Mouse (Mus musculus) left cerebral cortex, adult 8-10 months (tissue): ENCODE measurements around the gene Ugt1a6b. TPM values are rescaled to one million over a fixed set of nuclear protein-coding genes. Genes with fewer than 3 reads are reported as not detected.
"Not testable (repeated sequence)": the region's sequence is repeated elsewhere in the genome, so short reads cannot be mapped to it uniquely, and the experiment has no call there.

ENCODE experiments used
- DNase-seq, 2 experiments: peaks; one replicate each; pipeline ENCODE4 v3.0.0; 2022; ENCODE audit warnings: low spot score in 2 of 2
- total RNA-seq, 4 experiments: library from RNA; stranded (reverse); gene quantifications; 2 replicates each; pipeline ENCODE4 v1.2.4; 2022

The Ugt1a6b gene
- total RNA-seq, 4 experiments from 2014 or later = 0.28 to 0.32 TPM; not detected in 2

DNA sequence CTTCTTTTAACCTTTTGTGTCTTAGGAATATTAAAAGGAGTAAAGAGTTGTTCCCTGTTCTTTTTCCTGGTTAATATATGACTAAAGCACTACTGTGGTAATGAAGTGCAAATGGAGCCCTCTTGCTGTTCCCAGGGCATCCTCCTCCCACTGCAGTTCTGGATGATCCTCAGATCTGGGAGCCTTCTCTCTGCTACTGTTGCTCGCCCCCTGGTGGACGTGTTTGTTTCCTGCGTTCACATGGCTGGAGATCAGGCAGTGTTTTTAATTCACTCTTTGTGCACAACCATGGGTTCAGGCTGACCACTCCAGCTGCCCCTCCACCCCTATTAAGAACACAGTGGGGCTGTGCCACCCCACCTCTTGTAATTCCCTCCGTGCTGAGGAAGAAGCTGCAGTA is 17.5 kb downstream of the Ugt1a6b start:
- not testable (repeated sequence) for DNase-seq

DNA sequence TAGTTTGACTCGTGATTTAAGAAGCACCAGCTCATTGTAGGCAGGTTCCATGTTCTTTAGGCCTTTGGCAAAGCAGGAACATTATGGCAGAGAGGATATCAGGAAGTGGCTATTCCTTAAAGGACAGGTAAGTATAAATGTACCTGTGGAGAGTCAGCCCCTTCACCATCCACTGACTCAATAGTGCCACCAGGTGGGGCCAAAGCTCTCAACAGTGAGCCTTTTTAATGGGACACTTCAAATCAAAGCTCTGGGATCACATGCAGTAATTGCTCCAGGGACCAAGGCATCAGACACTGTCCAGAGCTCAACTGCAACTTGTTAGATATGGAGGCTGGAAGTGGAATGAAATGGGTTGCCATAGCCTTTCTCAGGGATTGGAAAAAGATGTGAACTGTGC is 18.5 kb downstream of the Ugt1a6b start:
- not testable (repeated sequence) for DNase-seq

DNA sequence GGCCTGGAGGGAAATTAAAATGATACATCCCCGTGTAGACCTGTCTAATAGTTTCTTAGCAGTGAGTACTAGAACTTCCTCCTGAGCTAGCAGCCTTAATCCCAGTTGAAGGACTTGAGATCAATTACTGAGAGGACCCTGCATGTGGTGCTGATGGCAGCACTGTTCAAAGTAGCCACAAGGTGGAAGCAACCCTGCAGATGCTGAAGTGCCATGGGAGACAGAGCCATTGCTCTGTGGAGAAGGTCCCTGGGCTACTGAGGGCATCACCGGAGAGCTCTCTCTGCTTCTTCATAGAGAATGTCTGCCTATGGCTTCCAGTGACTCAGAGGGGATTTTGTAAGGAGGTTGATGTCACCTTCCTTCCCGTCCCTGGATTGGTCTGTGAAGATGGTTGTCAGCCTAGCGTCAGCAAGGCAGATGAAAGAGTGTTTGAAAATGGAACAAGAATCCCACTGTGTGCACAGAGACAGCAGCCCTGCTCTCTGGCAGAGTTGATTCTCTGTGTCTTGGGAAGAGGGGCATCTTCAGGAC is 22.8 kb downstream of the Ugt1a6b start:
- not testable (repeated sequence) for DNase-seq

DNA sequence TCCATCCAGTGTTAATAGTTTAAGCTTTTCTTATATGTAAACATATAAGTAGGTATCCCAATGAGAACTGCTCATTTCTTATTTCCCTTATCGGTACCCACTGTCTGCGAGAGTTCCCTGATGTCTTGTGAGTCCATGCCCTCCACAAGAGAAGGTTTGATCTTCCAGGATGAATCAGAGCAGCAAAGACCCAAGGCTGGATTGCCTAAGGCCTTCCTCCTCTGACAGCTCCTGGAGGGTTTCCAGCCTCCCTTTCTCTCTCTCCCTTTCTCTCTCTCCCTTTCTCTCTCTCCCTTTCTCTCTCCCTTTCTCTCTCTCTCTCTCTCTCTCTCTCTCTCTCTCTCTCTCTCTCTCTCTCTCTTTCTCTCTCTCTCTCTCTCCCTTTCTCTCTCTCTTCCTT is 26.0 kb downstream of the Ugt1a6b start:
- not testable (repeated sequence) for DNase-seq

DNA sequence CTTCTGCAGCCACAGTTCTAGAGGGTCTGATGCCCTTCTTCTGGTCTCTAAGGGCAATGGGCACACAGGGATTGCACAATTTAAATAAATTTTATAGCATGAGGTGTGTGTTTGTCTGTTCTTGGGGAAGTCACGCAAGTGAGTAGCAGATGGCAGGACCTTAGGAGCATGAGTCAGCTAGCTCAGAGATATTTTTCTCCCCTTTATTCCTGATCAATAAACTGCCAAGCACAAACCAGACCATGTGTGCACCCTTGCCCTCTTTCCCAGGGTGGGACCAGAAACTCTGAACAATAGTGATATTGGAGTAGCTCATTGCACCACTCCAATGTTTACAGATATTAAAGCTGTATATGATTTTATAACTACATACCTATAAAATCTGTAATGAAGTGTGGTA is 27.2 kb downstream of the Ugt1a6b start:
- not testable (repeated sequence) for DNase-seq

DNA sequence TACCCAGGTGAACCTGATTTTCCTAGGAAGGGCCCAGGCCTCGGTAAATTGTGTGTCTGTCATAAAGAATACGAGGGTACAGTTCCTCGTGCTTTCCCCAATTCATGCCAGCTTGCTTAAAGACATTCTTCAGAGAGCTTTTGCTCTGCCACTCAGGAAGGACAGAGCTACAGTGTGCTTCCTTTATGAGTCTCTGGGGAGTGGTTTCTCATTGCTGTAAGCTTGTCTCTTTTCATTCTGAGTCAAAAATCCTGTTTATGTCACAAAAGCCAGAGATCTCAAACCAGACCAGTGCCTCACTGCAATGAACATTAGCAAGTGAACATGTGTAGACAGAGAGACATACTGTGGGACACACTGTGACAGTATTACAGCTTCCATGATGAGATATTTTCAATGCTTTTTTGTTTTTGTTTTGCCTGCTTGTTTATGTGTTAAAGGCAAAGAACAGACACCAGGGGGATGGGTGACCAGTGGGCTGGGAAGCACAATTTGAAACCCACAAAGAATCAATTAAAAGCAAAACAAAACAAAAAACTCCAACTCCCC is 30.9 kb downstream of the Ugt1a6b start:
- DNase-seq = no peak

DNA sequence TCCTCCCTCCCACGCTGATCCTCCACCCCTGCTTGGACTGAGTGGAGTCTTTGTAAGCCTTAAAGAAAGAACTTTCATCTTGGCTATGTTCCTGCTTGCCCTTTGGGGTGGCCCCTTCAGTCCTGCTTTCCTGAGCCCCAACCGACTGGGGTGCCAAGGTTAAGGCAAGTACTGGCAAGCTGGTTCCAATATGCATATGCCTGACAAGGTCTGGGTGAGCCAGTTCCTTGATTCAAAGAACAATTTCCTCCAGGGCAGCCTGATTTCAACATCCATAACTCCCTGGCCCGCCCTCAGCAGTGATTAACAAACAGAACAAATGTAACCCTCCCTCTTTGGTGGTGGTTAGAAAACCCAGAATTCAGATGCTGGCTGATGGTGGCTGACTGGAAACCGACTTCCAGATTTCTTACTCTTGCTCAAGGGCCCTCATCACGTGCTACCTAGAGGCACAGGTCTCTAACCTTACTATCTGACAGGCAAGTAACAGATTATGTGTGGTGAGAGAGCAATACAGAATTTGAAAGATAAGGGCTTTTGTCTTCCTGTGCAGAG is 31.5 kb downstream of the Ugt1a6b start, which contains the start of gene Ugt1a6a:
Gene Ugt1a6a, plus strand, starts transcription at position 353 of the 555 bp plus-strand sequence.
- peak in 1 of 2 experiments; percentile 12 for DNase-seq

DNA sequence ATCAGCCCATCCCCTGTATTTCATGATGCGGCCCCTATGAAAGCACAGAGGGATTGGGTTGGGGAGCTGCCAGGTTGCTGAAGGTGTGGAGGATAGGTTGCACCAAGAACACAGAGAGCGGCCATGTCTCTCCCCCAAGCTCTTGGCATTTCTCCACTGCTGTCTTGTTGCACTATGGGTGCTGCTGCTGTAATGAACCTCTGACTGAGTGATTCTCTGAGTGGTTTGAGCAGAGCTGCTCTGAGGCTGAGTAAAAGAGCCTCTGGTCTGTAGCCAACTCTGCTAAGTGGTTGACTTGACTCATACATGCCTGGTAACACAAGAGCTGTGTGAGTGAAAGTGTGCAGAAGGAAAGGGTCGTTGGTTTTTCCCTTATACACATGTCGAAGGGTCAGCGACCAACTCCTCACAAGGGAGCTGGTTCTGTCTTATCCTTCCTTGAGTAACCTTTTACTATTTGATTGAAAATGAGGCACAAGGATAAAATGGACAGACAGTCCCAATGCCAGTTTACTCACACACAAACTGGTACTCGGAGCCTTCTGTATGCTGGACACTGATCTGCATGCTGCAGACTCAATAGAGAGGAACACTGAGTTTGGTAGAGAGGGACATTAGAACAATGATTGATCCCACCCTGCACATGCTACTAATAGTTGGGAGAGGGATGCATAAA is 32.3 kb downstream of the Ugt1a6b start:
- DNase-seq = not testable (repeated sequence)

DNA sequence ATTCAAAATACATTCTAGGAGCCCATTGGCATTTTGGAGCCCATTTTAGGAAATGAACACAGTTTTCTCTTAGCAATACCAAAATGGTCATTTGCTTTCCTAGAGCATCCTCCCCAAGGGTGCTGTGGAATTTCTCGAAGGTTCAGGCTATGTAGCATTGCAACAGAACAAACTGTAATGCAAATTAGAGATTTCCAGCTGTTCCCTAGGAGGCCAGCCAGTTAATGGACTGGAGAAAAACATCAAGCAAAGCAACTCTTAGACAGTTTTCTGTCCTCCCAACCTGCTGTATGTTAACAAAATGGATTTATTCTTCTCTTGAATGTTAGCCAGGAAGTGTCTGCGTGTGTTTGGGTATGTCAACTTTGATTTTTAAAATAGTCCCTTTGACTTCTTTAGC is 33.6 kb downstream of the Ugt1a6b start:
- DNase-seq = no peak

DNA sequence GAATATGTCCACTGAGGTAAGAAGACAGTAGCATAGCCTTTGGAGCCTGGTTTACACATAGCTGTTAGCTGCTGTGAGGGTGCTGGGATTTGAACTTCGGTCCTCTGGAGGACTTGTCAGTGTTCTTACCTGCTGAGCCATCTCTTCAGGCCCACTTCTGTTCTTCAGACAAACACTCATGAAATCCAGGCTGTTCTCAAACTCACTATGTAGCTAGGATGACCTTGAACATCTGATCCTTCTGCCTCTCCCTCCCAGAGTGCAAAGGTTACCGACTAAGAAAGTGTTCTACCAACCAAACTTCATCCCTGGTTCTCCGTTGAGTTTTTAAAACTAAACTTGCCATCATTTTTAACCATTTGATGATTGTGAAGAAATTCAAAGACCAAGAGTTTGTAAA is 34.2 kb downstream of the Ugt1a6b start:
- DNase-seq = no peak

DNA sequence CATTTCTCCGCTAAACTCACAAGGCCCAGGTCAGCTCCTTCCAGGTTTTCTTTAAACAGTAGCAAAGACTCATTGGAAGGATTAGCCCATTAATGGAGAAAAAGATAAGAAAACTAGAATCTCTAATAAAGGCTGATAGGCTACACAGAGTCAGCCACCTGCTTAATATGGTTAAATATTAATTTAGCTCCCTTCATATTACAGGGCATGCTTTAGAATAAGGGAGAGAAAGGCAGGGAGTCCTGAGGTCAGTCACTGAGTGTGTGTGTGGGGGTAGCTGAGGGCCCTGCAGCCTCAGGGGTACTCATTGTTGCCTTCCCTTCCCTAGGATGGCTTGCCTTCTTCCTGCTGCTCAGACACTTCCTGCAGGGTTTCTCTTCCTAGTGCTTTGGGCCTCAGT is 35.1 kb downstream of the Ugt1a6b start:
- DNase-seq = no peak

DNA sequence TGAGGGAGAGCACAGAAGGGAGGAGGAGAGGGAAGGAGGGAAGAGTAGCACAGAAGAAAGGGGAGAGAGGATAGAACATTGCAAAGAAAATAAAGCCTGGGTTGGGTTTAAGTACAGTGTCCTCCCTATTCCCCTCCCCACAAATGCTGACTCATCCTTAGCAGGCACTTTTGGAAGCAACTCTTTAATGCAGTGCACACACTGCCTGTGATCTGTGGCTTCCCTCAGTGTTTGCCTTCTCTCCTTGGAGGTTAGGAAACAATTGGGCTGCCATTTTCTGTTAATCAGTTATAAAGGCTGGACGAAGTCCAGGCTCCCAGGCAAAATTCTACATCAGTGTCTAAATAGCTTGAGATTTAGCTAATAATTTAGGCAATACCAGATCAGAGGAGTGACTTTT is 37.4 kb downstream of the Ugt1a6b start:
- not testable (repeated sequence) for DNase-seq

DNA sequence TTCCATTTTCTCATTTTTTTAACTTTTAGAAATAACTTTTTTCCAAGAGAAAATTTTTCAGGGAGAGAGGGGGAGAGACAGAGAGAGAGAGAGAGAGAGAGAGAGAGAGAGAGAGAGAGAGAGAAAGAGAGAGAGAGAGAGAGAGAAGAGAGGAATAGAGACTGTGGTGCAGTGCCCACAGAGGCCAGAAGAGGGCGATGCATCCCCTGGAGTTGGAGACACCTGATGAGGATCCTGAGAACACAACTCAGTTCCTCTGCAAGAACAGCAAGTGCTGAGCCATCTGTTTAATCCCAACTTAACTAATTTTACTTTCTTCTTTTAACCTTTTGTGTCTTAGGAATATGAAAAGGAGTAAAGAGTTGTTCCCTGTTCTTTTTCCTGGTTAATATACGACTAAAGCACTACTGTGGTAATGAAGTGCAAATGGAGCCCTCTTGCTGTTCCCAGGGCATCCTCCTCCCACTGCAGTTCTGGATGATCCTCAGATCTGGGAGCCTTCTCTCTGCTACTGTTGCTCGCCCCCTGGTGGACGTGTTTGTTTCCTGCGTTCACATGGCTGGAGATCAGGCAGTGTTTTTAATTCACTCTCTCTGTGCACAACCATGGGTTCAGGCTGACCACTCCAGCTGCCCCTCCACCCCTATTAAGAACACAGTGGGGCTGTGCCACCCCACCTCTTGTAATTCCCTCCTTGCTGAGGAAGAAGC is 41.1 kb downstream of the Ugt1a6b start:
- DNase-seq = not testable (repeated sequence)

DNA sequence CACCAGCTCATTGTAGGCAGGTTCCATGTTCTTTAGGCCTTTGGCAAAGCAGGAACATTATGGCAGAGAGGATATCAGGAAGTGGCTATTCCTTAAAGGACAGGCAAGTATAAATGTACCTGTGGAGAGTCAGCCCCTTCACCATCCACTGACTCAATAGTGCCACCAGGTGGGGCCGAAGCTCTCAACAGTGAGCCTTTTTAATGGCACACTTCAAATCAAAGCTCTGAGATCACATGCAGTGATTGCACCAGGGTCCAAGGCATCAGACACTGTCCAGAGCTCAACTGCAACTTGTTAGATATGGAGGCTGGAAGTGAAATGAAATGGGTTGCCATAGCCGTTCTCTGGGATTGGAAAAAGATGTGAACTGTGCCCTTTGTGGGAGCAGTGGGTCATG is 42.2 kb downstream of the Ugt1a6b start:
- not testable (repeated sequence) for DNase-seq

DNA sequence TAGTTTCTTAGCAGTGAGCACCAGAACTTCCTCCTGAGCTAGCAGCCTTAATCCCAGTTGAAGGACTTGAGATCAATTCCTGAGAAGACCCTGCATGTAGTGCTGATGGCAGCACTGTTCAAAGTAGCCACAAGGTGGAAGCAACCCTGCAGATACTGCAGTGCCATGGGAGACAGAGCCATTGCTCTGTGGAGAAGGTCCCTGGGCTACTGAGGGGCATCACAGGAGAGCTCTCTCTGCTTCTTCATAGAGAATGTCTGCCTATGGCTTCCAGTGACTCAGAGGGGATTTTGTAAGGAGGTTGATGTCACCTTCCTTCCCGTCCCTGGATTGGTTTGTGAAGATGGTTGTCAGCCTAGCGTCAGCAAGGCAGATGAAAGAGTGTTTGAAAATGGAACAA is 47.1 kb downstream of the Ugt1a6b start:
- not testable (repeated sequence) for DNase-seq

DNA sequence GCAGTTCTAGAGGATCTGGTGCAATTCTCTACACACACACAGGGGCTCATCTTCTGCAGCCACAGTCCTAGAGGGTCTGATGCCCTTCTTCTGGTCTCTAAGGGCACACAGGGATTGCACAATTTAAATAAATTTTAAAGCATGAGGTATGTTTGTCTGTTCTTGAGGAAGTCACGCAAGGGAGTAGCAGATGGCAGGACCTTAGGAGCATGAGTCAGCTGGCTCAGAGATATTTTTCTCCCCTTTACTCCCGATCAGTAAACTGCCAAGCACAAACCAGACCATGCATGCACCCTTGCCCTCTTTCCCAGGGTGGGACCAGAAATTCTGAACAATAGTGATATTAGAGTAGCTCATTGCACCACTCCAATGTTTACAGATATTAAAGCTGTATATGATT is 55.4 kb downstream of the Ugt1a6b start:
- no peak for DNase-seq

DNA sequence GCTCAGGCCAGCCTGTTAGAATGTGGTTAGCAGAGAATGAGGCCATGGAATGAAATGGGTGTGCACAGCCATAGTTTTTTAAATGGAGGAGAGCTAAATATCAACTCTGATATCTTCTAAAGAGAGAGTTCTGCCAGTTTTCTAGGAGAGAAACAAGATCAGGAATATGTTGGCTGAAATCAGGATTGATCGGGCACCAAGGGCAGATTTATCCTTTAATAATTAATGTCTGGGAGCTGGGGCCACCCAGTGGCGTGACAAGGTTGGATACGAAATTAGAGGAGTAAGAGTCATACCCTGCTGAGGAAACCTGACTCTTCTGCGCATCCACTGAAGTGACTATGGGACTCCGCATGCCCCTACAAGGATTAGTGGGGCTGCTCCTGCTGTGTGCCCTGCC is 62.7 kb downstream of the Ugt1a6b start, which contains the start of gene Ugt1a5:
Gene Ugt1a5, plus strand, starts transcription at position 302 of the 400 bp plus-strand sequence.
- no peak for DNase-seq

DNA sequence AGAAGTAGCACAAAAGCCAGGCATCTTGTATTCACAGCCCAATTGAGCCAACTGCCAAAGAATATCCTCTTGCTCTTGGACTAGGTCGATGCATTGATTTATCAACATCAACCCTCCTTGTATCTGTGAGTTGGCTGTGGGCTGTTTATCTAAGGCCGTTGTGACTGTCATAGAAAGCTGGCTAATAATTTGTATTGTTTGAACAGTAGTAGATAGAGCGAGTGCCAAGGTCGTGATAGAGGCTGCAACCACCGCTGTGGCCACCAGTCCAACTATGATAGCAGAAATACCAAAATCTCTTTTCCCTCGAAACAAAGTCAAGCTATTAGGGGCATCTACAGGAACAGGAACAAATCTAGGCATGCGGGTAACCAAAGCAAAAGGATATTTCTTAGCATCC is 69.1 kb downstream of the Ugt1a6b start:
- DNase-seq = not testable (repeated sequence)

DNA sequence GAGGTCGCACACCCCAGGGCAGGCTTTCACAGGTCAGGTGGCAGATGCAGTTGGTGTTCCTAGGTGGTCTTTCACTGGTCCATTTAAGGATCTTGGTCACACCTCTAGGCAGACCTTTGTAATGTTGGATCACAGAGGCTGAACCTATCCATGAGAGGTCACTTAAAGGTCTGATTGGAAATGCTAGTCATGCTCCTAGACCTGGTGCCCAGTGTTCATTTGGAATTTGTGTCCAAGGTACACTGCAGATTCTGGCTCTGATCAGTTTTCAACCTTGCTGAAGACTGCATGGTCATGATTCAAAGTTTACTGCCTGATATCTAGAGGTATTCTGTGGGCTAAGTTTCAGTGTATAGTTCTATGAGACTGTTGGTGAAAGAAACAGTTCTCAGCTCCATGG is 76.6 kb downstream of the Ugt1a6b start:
- DNase-seq = no peak

DNA sequence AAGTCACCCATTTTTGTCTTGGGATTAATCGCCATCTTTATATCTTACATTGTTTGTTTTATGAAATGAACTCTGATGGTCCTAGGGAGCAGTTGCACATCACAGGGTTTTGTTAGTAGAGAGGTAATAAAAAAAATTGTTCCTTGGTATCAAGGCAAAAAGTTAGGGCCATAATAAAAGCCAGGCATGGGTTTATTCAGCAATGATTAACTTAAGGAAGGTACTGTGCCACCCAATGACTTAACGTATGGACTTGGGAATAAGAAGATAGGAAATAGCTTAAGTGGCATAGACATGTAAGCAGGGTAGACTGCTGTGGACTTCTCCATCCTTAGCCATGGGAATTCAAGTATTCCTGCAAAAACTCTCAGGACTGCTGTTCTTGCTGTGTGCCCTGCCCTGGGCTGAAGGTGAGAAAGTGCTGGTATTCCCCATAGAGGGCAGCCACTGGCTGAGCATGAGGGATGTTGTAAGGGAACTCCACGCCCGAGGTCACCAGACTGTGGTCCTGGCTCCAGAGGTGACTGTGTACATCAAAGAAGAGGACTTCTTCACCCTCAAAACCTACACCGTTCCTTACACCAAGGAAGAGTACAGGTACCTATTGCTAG is 83.4 kb downstream of the Ugt1a6b start:
- no peak for DNase-seq

DNA sequence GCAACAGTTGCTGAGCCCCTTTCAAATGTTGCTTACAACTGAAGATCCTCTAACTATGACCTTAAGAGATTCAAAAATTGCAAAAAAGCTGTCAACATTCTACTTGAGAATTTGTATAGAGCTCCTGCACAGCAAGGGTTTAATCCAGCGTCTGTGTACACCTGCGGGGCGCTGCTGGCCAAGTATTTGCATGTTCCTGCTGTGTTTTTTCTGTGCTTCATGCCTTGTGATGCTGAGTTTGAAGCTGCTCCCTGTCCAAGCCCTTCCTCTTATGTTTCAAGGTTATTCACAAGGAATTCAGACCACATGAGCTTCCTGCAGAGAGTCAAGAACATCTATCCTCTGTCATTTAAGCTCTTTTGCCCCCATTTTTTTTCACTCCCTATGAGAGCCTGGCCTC is 89.1 kb downstream of the Ugt1a6b start:
- DNase-seq = no peak
